Mouse (Mus musculus): ENCODE data around the gene Vac14. TPM values are rescaled to one million over a fixed set of nuclear protein-coding genes. Genes with fewer than 3 reads are reported as not detected.

Gene Vac14
- total RNA-seq, 1 experiment, result 33.1 TPM

- Histone ChIP-seq H3K9ac (ENCODE audit: insufficient read depth, low read depth, low read length, poor library complexity, severe bottlenecking) (no peak overlapping the region), H3K4me3 (ENCODE audit: insufficient read depth in 1 of 2, low read depth in 1 of 2, low read length in 2 of 2, poor library complexity in 1 of 2, severe bottlenecking in 1 of 2) (no peak overlapping the region), H3K36me3 (ENCODE audit: control insufficient read depth, insufficient read depth, low read length, poor library complexity, severe bottlenecking) (peaks cover 42% of the 10 kb centered on the region), H3K27ac (ENCODE audit: insufficient read depth, low read depth, low read length, poor library complexity, severe bottlenecking) (no peak overlapping the region), H3K4me1 (ENCODE audit: control insufficient read depth in 2 of 2, insufficient read depth in 2 of 2, low read length in 2 of 2, poor library complexity in 1 of 2) (no peaks in the 10 kb centered on the region), H3K9me3 (ENCODE audit: control insufficient read depth, insufficient read depth, low read depth, low read length) (no peaks in the 10 kb centered on the region)
- DNase-seq (ENCODE audit: low read depth, low spot score), result no peak
- TF ChIP-seq HCFC1 (IDR thresholded peaks at IDR 0.05; ENCODE audit: borderline replicate concordance, insufficient read depth, low read length), result no peak
- no peak for TF ChIP-seq ZC3H11A (IDR thresholded peaks at IDR 0.05; ENCODE audit: borderline replicate concordance, low read depth, low read length)
- TF ChIP-seq CHD2 (IDR thresholded peaks at IDR 0.05; ENCODE audit: low read depth, low read length), result no peak
- TF ChIP-seq MAFK (IDR thresholded peaks at IDR 0.05; ENCODE audit: insufficient read depth, low read depth, low read length), result no peak
- TF ChIP-seq ZNF384 (IDR thresholded peaks at IDR 0.05; ENCODE audit: low read depth, low read length), result no peak
- in situ Hi-C loops (cut with MboI; ENCODE audit: low sequenced_read_pairs in 2 of 2, unreplicated experiment in 2 of 2), result no loop called here
Measured at GRCm38 (mm10) chr8:110676702-110677101, 58.3 kb downstream of the Vac14 start.

- DNase-seq (ENCODE audit: low read depth, low spot score), result no peak
- H3K36me3 ChIP-seq (ENCODE audit: control insufficient read depth, insufficient read depth, low read length, poor library complexity, severe bottlenecking), result peaks cover 37% of the 10 kb centered on the region
- H3K4me1 ChIP-seq (ENCODE audit: control insufficient read depth in 2 of 2, insufficient read depth in 2 of 2, low read length in 2 of 2, poor library complexity in 1 of 2), result no peaks in the 10 kb centered on the region
- no peak overlapping the region for H3K27ac ChIP-seq (ENCODE audit: insufficient read depth, low read depth, low read length, poor library complexity, severe bottlenecking)
- no peaks in the 10 kb centered on the region for H3K9me3 ChIP-seq (ENCODE audit: control insufficient read depth, insufficient read depth, low read depth, low read length)
- in situ Hi-C loops (cut with MboI; ENCODE audit: low sequenced_read_pairs in 2 of 2, unreplicated experiment in 2 of 2), result no loop called here
- TF ChIP-seq MAFK (IDR thresholded peaks at IDR 0.05; ENCODE audit: insufficient read depth, low read depth, low read length) (no peak), ZNF384 (IDR thresholded peaks at IDR 0.05; ENCODE audit: low read depth, low read length) (no peak)
- no peak overlapping the region for H3K9ac ChIP-seq (ENCODE audit: insufficient read depth, low read depth, low read length, poor library complexity, severe bottlenecking)
- H3K4me3 ChIP-seq (ENCODE audit: insufficient read depth in 1 of 2, low read depth in 1 of 2, low read length in 2 of 2, poor library complexity in 1 of 2, severe bottlenecking in 1 of 2), result no peak overlapping the region
Measured at GRCm38 (mm10) chr8:110677174-110677660, 58.8 kb downstream of the Vac14 start.

- Histone ChIP-seq H3K27ac (ENCODE audit: insufficient read depth, low read depth, low read length, poor library complexity, severe bottlenecking) (no peak overlapping the region), H3K36me3 (ENCODE audit: control insufficient read depth, insufficient read depth, low read length, poor library complexity, severe bottlenecking) (peaks cover 47% of the 10 kb centered on the region), H3K4me3 (ENCODE audit: insufficient read depth in 1 of 2, low read depth in 1 of 2, low read length in 2 of 2, poor library complexity in 1 of 2, severe bottlenecking in 1 of 2) (no peak overlapping the region), H3K9ac (ENCODE audit: insufficient read depth, low read depth, low read length, poor library complexity, severe bottlenecking) (no peak overlapping the region), H3K4me1 (ENCODE audit: control insufficient read depth in 2 of 2, insufficient read depth in 2 of 2, low read length in 2 of 2, poor library complexity in 1 of 2) (no peaks in the 10 kb centered on the region), H3K9me3 (ENCODE audit: control insufficient read depth, insufficient read depth, low read depth, low read length) (no peaks in the 10 kb centered on the region)
- in situ Hi-C loops (cut with MboI; ENCODE audit: low sequenced_read_pairs in 2 of 2, unreplicated experiment in 2 of 2), result no loop called here
- TF ChIP-seq MAFK (IDR thresholded peaks at IDR 0.05; ENCODE audit: insufficient read depth, low read depth, low read length), result no peak
- DNase-seq (ENCODE audit: low read depth, low spot score), result no peak
Measured at GRCm38 (mm10) chr8:110678989-110679388, 60.6 kb downstream of the Vac14 start.

GRCm38 (mm10) chr8:110687726-110688125, 69.3 kb downstream of the Vac14 start:
- Histone ChIP-seq H3K36me3 (ENCODE audit: control insufficient read depth, insufficient read depth, low read length, poor library complexity, severe bottlenecking) (peaks cover 41% of the 10 kb centered on the region), H3K9ac (ENCODE audit: insufficient read depth, low read depth, low read length, poor library complexity, severe bottlenecking) (no peak overlapping the region), H3K27ac (ENCODE audit: insufficient read depth, low read depth, low read length, poor library complexity, severe bottlenecking) (no peak overlapping the region), H3K9me3 (ENCODE audit: control insufficient read depth, insufficient read depth, low read depth, low read length) (no peaks in the 10 kb centered on the region), H3K4me1 (ENCODE audit: control insufficient read depth in 2 of 2, insufficient read depth in 2 of 2, low read length in 2 of 2, poor library complexity in 1 of 2) (no peaks in the 10 kb centered on the region), H3K4me3 (ENCODE audit: insufficient read depth in 1 of 2, low read depth in 1 of 2, low read length in 2 of 2, poor library complexity in 1 of 2, severe bottlenecking in 1 of 2) (no peak overlapping the region)
- in situ Hi-C loops (cut with MboI; ENCODE audit: low sequenced_read_pairs in 2 of 2, unreplicated experiment in 2 of 2), result no loop called here
- TF ChIP-seq ZNF384 (IDR thresholded peaks at IDR 0.05; ENCODE audit: low read depth, low read length), result no peak
- TF ChIP-seq MAFK (IDR thresholded peaks at IDR 0.05; ENCODE audit: insufficient read depth, low read depth, low read length), result no peak
- TF ChIP-seq ZC3H11A (IDR thresholded peaks at IDR 0.05; ENCODE audit: borderline replicate concordance, low read depth, low read length), result no peak
- TF ChIP-seq HCFC1 (IDR thresholded peaks at IDR 0.05; ENCODE audit: borderline replicate concordance, insufficient read depth, low read length), result no peak
- TF ChIP-seq CHD2 (IDR thresholded peaks at IDR 0.05; ENCODE audit: low read depth, low read length), result no peak
- no peak for DNase-seq (ENCODE audit: low read depth, low spot score)

GRCm38 (mm10) chr8:110689961-110690360, 71.6 kb downstream of the Vac14 start:
- Histone ChIP-seq H3K27ac (ENCODE audit: insufficient read depth, low read depth, low read length, poor library complexity, severe bottlenecking) (no peak overlapping the region), H3K36me3 (ENCODE audit: control insufficient read depth, insufficient read depth, low read length, poor library complexity, severe bottlenecking) (peaks cover 23% of the 10 kb centered on the region), H3K9me3 (ENCODE audit: control insufficient read depth, insufficient read depth, low read depth, low read length) (no peaks in the 10 kb centered on the region), H3K9ac (ENCODE audit: insufficient read depth, low read depth, low read length, poor library complexity, severe bottlenecking) (no peak overlapping the region), H3K4me3 (ENCODE audit: insufficient read depth in 1 of 2, low read depth in 1 of 2, low read length in 2 of 2, poor library complexity in 1 of 2, severe bottlenecking in 1 of 2) (no peak overlapping the region), H3K4me1 (ENCODE audit: control insufficient read depth in 2 of 2, insufficient read depth in 2 of 2, low read length in 2 of 2, poor library complexity in 1 of 2) (no peaks in the 10 kb centered on the region)
- TF ChIP-seq ZC3H11A (IDR thresholded peaks at IDR 0.05; ENCODE audit: borderline replicate concordance, low read depth, low read length), result no peak
- TF ChIP-seq CHD2 (IDR thresholded peaks at IDR 0.05; ENCODE audit: low read depth, low read length), result no peak
- no peak for TF ChIP-seq HCFC1 (IDR thresholded peaks at IDR 0.05; ENCODE audit: borderline replicate concordance, insufficient read depth, low read length)
- no peak for TF ChIP-seq ZNF384 (IDR thresholded peaks at IDR 0.05; ENCODE audit: low read depth, low read length)
- in situ Hi-C loops (cut with MboI; ENCODE audit: low sequenced_read_pairs in 2 of 2, unreplicated experiment in 2 of 2), result no loop called here
- DNase-seq (ENCODE audit: low read depth, low spot score), result no peak
